Mouse (Mus musculus): ENCODE data around the gene Hist1h2bb.

The Hist1h2bb gene

GRCm38 (mm10) chr13:23761871-23762821 is 15.6 kb downstream of the Hist1h2bb start, which contains the start of gene Hist1h3a:
TSS of gene Hist1h3a (minus strand) at chr13:23762386.
- in situ Hi-C loops (cut with MboI, MseI), result loop anchor here (10.0 to 25.0 kb wide), 3 partner anchors 853 to 1975 kb away; partner anchors contain the start of genes Gmnn, Hist1h1b, Hist1h2an and Hist1h2bp

- in situ Hi-C loops (cut with MboI, MseI), result loop anchor here (10.0 to 25.0 kb wide), 3 partner anchors 852 to 1976 kb away; partner anchors contain the start of genes Gmnn, Hist1h1b, Hist1h2an and Hist1h2bp
Observed at GRCm38 (mm10) chr13:23763242-23763585, 16.7 kb downstream of the Hist1h2bb start.

- in situ Hi-C loops (cut with MboI, MseI), result loop anchor here (10.0 to 25.0 kb wide), 3 partner anchors 851 to 1976 kb away; partner anchors contain the start of genes Gmnn, Hist1h1b, Hist1h2an and Hist1h2bp
Observed at GRCm38 (mm10) chr13:23763586-23764323, 17.2 kb downstream of the Hist1h2bb start, which contains the start of gene Hist1h1a. TSS of gene Hist1h1a (plus strand) at chr13:23763666.

GRCm38 (mm10) chr13:23764324-23765171 is 18.0 kb downstream of the Hist1h2bb start:
- in situ Hi-C loops (cut with MboI, MseI), result loop anchor here (10.0 to 25.0 kb wide), 3 partner anchors 850 to 1977 kb away; partner anchors contain the start of genes Gmnn, Hist1h1b, Hist1h2an and Hist1h2bp

- in situ Hi-C loops (cut with MboI, MseI), result loop anchor here (10.0 to 25.0 kb wide), 3 partner anchors 850 to 1978 kb away; partner anchors contain the start of genes Gmnn, Hist1h1b, Hist1h2an and Hist1h2bp
Observed at GRCm38 (mm10) chr13:23765172-23765513, 18.6 kb downstream of the Hist1h2bb start.

- in situ Hi-C loops (cut with MboI, MseI), result loop anchor here (10.0 to 25.0 kb wide), 3 partner anchors 848 to 1979 kb away; partner anchors contain the start of genes Gmnn, Hist1h1b, Hist1h2an and Hist1h2bp
Observed at GRCm38 (mm10) chr13:23766772-23767171, 20.2 kb downstream of the Hist1h2bb start.

GRCm38 (mm10) chr13:23768834-23769397 is 22.4 kb downstream of the Hist1h2bb start:
- in situ Hi-C loops (cut with MboI, MseI), result loop anchor here (10.0 to 25.0 kb wide), 3 partner anchors 846 to 1982 kb away; partner anchors contain the start of genes Gmnn, Hist1h1b, Hist1h2an and Hist1h2bp

GRCm38 (mm10) chr13:23769613-23770012 is 23.1 kb downstream of the Hist1h2bb start, which contains the start of gene Trim38:
TSS of gene Trim38 (plus strand) at chr13:23769913.
- in situ Hi-C loops (cut with MboI, MseI), result loop anchor here (10.0 to 25.0 kb wide), 3 partner anchors 845 to 1982 kb away; partner anchors contain the start of genes Gmnn, Hist1h1b, Hist1h2an and Hist1h2bp

GRCm38 (mm10) chr13:23772561-23773313 is 26.2 kb downstream of the Hist1h2bb start:
- in situ Hi-C loops (cut with MboI, MseI), result loop anchor here (25.0 kb wide), 2 partner anchors 990 to 1985 kb away; partner anchors contain the start of genes Gmnn, Hist1h1b, Hist1h2an and Hist1h2bp

GRCm38 (mm10) chr13:23778339-23778738 is 31.8 kb downstream of the Hist1h2bb start:
- in situ Hi-C loops (cut with MboI, MseI), result no loop called here

- in situ Hi-C loops (cut with MboI, MseI), result no loop called here
Observed at GRCm38 (mm10) chr13:23779025-23779424, 32.5 kb downstream of the Hist1h2bb start.

GRCm38 (mm10) chr13:23792520-23792919 is 46.0 kb downstream of the Hist1h2bb start:
- in situ Hi-C loops (cut with MboI, MseI), result no loop called here

Data from T-helper 1 cell (primary cell).